Mouse (Mus musculus) CH12.LX (cell line): ENCODE data around the gene Nat8f5. TPM values are rescaled to one million over a fixed set of nuclear protein-coding genes. Genes with fewer than 3 reads are reported as not detected.

Experiments used
- DNase-seq: peaks from one replicate; pipeline ENCODE4 v3.0.0-alpha.2; 2013; ENCODE audit errors: extremely low read depth
- H3K27ac ChIP-seq: 2 replicates; pipeline ENCODE4 v1.5.1; 2012; ENCODE audit warnings: low read depth, mild to moderate bottlenecking, control low read depth, moderate library complexity; ENCODE audit not compliant: insufficient read depth
- H3K27me3 ChIP-seq: replicated peaks from 2 replicates; pipeline ENCODE3; 2012; ENCODE audit warnings: inconsistent platforms
- H3K36me3 ChIP-seq, 2 experiments: replicated peaks in 1 of 2; 2 replicates each; pipeline versions ENCODE3 to v1.6.1; 2012; ENCODE audit warnings: inconsistent platforms in 1 of 2, low read length in 1 of 2, mild to moderate bottlenecking in 1 of 2, mixed read lengths in 1 of 2, moderate library complexity in 1 of 2; ENCODE audit not compliant: control insufficient read depth in 1 of 2, insufficient read depth in 1 of 2
- H3K4me1 ChIP-seq, 2 experiments: 2 replicates each; pipeline ENCODE4 v1.6.1; 2012; ENCODE audit warnings: inconsistent platforms in 1 of 2, moderate library complexity in 1 of 2; ENCODE audit not compliant: insufficient read depth in 2 of 2, control insufficient read depth in 1 of 2
- H3K4me2 ChIP-seq: 2 replicates; pipeline ENCODE4 v1.6.1; 2012; ENCODE audit warnings: low read depth, mild to moderate bottlenecking, control low read depth; ENCODE audit not compliant: poor library complexity, insufficient read depth, severe bottlenecking
- H3K4me3 ChIP-seq, 3 experiments: fragments of 150-350 bp in 1 of 3; sonication (generic) in 1 of 3; replicated peaks in 1 of 3; 2 replicates each; pipeline versions ENCODE3 to v1.5.1; 2011 to 2012; ENCODE audit warnings: low read depth in 2 of 3, low read length in 2 of 3, mild to moderate bottlenecking in 2 of 3, moderate library complexity in 2 of 3, control low read depth in 1 of 3, improper control_type of control experiment in 1 of 3, inconsistent platforms in 1 of 3, mixed read lengths in 1 of 3; ENCODE audit not compliant: poor library complexity in 1 of 3
- H3K79me2 ChIP-seq: replicated peaks from 2 replicates; pipeline ENCODE4 v1.6.1; 2012; ENCODE audit warnings: mild to moderate bottlenecking, moderate library complexity; ENCODE audit not compliant: control insufficient read depth, poor library complexity, insufficient read depth, severe bottlenecking; ENCODE audit errors: extremely low read depth
- H3K9ac ChIP-seq: 2 replicates; pipeline ENCODE4 v1.6.1; 2012; ENCODE audit warnings: low read depth, mild to moderate bottlenecking, control low read depth, moderate library complexity; ENCODE audit not compliant: insufficient read depth
- H3K9me3 ChIP-seq: replicated peaks from 2 replicates; pipeline ENCODE3; 2012; ENCODE audit warnings: low read length, inconsistent platforms, mixed read lengths
- CHD2 ChIP-seq: IDR thresholded peaks from 2 replicates; pipeline ENCODE4 v1.6.1; 2011; ENCODE audit warnings: low read length, improper control_type of control experiment
- ETS1 ChIP-seq: conservative IDR thresholded peaks from 2 replicates; pipeline ENCODE4 v1.6.1; 2012; ENCODE audit warnings: low read depth, mild to moderate bottlenecking, inconsistent platforms, low read length, improper control_type of control experiment, moderate library complexity
- GABPA ChIP-seq: IDR thresholded peaks from 2 replicates; pipeline ENCODE4 v1.6.1; 2012; ENCODE audit warnings: low read depth, low read length, improper control_type of control experiment, inconsistent platforms; ENCODE audit not compliant: insufficient replicate concordance
- IRF4 ChIP-seq: IDR thresholded peaks from 2 replicates; pipeline ENCODE4 v1.6.1; 2014; ENCODE audit warnings: low read depth, mild to moderate bottlenecking, inconsistent platforms, low read length, improper control_type of control experiment
- JUN ChIP-seq: IDR thresholded peaks from 2 replicates; pipeline ENCODE4 v1.6.1; 2011; ENCODE audit warnings: low read depth, mild to moderate bottlenecking, low read length, improper control_type of control experiment, moderate library complexity; ENCODE audit not compliant: insufficient read depth
- JUND ChIP-seq: conservative IDR thresholded peaks from 2 replicates; pipeline ENCODE4 v1.6.1; 2011; ENCODE audit warnings: low read depth, low read length, improper control_type of control experiment
- KAT2A ChIP-seq: IDR thresholded peaks from 2 replicates; pipeline ENCODE4 v1.6.1; 2012; ENCODE audit warnings: low read length, improper control_type of control experiment, inconsistent platforms; ENCODE audit not compliant: insufficient replicate concordance
- MAX ChIP-seq: IDR thresholded peaks from 2 replicates; pipeline ENCODE4 v1.6.1; 2011; ENCODE audit warnings: low read length, improper control_type of control experiment
- MEF2A ChIP-seq: IDR thresholded peaks from 2 replicates; pipeline ENCODE4 v1.6.1; 2014; ENCODE audit warnings: low read depth, mild to moderate bottlenecking, inconsistent platforms, low read length, improper control_type of control experiment, borderline replicate concordance
- USF1 ChIP-seq: IDR thresholded peaks from 2 replicates; pipeline ENCODE4 v1.6.1; 2014; ENCODE audit warnings: low read depth, mild to moderate bottlenecking, inconsistent platforms, low read length, improper control_type of control experiment
- ZC3H11A ChIP-seq: IDR thresholded peaks from 2 replicates; pipeline ENCODE4 v1.6.1; 2012; ENCODE audit warnings: low read depth, mild to moderate bottlenecking, inconsistent platforms, low read length, improper control_type of control experiment
- ZKSCAN1 ChIP-seq: IDR thresholded peaks from 2 replicates; pipeline ENCODE4 v1.6.1; 2012; ENCODE audit warnings: low read depth, inconsistent platforms, low read length, improper control_type of control experiment, borderline replicate concordance
- ZMIZ1 ChIP-seq: IDR thresholded peaks from 2 replicates; pipeline ENCODE4 v1.6.1; 2012; ENCODE audit warnings: low read depth, mild to moderate bottlenecking, inconsistent platforms, low read length, improper control_type of control experiment
- dilution Hi-C: fragments of 300-500 bp; cut with MboI; formaldehyde crosslinking; loops from 2 replicates; pipeline ENCODE4 v1.14.3; 2020; ENCODE audit warnings: low sequenced_read_pairs; ENCODE audit not compliant: extremely low pct_unique_long_range_greater_than_20kb, extremely low pct_ligation_motif_present
- in situ Hi-C: fragments of 300-500 bp; cut with MboI; formaldehyde crosslinking; loops from 3 replicates; pipeline ENCODE4 v1.14.3; 2019; ENCODE audit warnings: low sequenced_read_pairs, low pct_ligation_motif_present, low pct_unique_long_range_greater_than_20kb, mixed read lengths
- polyA plus RNA-seq: library from polyadenylated mRNA; unstranded; fragments of >175 nt; gene quantifications from 2 replicates; pipeline ENCODE4 v1.2.1, GENCODE M21; 2012; ENCODE audit warnings: low read depth; ENCODE audit not compliant: insufficient read length
- total RNA-seq, 2 experiments: library from RNA; depleted of rRNA; stranded (reverse); fragments of 300-350 nt in 1 of 2; fragments of >200 nt in 1 of 2; gene quantifications; 2 replicates each; pipeline ENCODE4 v1.2.3; 2012 to 2014

The Nat8f5 gene
- total and polyA plus RNA-seq, 3 experiments, result not detected

DNA sequence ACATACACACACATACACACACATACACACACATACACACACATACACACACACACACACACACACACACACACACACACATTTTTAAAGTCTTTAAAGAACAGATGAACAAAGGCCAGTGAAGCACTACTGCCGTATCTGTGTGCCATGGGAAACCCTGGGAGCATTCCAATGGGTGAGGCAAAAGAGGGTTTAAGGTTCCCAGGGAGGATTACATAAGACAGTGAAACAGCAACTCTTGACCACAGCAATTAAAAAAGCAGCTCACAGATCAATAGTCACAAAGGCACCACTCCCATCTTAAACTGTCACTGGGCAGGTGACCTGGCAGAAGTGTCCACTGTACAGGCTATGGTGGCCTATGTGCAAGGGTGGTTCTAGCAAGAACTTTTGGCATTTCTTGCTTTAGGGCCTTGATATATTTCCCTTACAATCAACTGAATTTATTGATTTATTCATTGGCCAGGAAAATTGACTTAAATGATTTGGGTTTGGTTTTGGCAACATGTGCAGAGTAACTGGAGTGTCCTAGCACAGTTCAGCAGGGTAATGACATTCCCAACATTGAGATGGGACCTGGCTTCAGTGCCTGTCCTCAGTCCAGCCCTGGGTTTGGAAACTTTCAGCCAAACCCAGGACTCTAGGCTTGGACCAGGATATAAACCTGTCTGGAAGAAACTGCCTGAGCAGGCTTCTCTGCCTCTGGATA lies 2.8 kb upstream of the Nat8f5 start:
- dilution Hi-C loops, result no loop called here
- peaks cover 9% of the 10 kb centered on the region for H3K9me3 ChIP-seq

DNA sequence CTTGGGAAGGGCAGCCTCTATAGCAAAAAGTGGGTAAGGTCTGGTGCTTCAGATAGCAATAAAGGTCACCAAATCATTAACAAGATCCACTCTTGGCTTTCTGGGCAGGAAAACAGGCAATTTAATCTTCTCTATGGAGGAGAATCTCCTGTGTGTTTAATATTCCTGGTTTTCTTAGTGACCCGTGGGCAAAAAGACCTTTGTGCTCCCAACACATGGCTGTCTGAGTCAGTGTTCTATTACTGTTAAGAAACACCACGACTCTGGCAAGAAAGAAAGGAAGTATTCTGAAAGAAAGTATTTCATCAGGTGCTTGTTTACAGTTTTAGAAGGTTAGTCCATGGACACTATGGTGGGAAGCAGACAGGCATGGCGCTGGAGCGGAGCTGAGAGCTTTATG lies 1.5 kb upstream of the Nat8f5 start:
- in situ Hi-C loops, result no loop called here
- dilution Hi-C loops, result no loop called here
- DNase-seq, result no peak
- H3K4me2 ChIP-seq, result no peak overlapping the region
- H3K79me2 ChIP-seq, result no peaks in the 10 kb centered on the region
- no peaks in the 10 kb centered on the region for H3K4me1 ChIP-seq
- no peak overlapping the region for H3K27ac ChIP-seq
- H3K9me3 ChIP-seq, result peaks cover 9% of the 10 kb centered on the region
- H3K36me3 ChIP-seq, result no peaks in the 10 kb centered on the region
- no peak overlapping the region for H3K4me3 ChIP-seq
- H3K9ac ChIP-seq, result no peak overlapping the region
- TF ChIP-seq USF1 (no peak), IRF4 (no peak), JUN (no peak)
- TF ChIP-seq, all 38 proteins: peak for 0
- peaks cover 70% of the 10 kb centered on the region for H3K27me3 ChIP-seq

More for the DNA sequence above, 2.8 kb upstream of the Nat8f5 start:
- DNase-seq, result no peak
- Histone ChIP-seq H3K27me3 (peaks cover 64% of the 10 kb centered on the region), H3K36me3 (no peaks in the 10 kb centered on the region), H3K27ac (no peak overlapping the region), H3K4me2 (no peak overlapping the region), H3K4me1 (no peaks in the 10 kb centered on the region), H3K4me3 (no peak overlapping the region), H3K9ac (no peak overlapping the region), H3K79me2 (no peaks in the 10 kb centered on the region)
- in situ Hi-C loops, result no loop called here
- no peak for TF ChIP-seq GABPA

DNA sequence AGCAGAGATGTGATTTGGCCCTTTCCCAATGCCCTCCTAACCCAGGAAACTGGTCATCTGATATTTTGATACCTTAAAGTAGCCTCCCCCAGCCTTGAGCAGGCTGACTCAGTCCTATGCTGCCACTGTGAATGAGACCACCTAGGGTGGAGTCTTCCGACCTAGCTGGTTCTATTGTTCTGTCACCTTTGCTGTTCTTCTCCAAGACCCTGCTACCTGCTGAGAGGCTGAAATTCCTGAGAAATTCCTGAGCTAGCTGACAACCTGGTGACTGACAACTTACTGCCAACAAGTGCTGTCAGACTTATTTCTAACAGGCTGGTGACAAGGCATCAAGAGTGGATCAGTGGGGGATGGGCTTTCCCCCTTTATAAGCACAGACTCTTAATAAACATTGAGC lies 2.4 kb downstream of the Nat8f5 start:
- no peaks in the 10 kb centered on the region for H3K79me2 ChIP-seq
- dilution Hi-C loops, result no loop called here
- no peak overlapping the region for H3K4me3 ChIP-seq
- peaks cover 5% of the 10 kb centered on the region for H3K9me3 ChIP-seq
- TF ChIP-seq KAT2A (no peak), MAX (no peak), CHD2 (no peak), MEF2A (no peak), ETS1 (no peak), ZKSCAN1 (no peak), ZMIZ1 (no peak), ZC3H11A (no peak), JUND (no peak)
- TF ChIP-seq, all 38 proteins: peak for 0
- Histone ChIP-seq H3K27me3 (peaks cover 53% of the 10 kb centered on the region), H3K36me3 (no peaks in the 10 kb centered on the region), H3K4me2 (no peak overlapping the region), H3K9ac (no peak overlapping the region), H3K4me1 (no peaks in the 10 kb centered on the region), H3K27ac (no peak overlapping the region)
- in situ Hi-C loops, result no loop called here
- DNase-seq, result no peak
